Mouse (Mus musculus) inflammation-experienced regulatory T-cells, adult 16 weeks (primary cell): ENCODE measurements around the gene Olfr681. TPM values are rescaled to one million over a fixed set of nuclear protein-coding genes. Genes with fewer than 3 reads are reported as not detected.

Experiments
- polyA plus RNA-seq: library from polyadenylated mRNA; unstranded; fragments of 100-300 nt; shearing (Covaris generic); gene quantifications from one replicate; pipeline ENCODE4 v1.2.1, GENCODE M21; 2017

The Olfr681 gene
- polyA plus RNA-seq: not detected

DNA sequence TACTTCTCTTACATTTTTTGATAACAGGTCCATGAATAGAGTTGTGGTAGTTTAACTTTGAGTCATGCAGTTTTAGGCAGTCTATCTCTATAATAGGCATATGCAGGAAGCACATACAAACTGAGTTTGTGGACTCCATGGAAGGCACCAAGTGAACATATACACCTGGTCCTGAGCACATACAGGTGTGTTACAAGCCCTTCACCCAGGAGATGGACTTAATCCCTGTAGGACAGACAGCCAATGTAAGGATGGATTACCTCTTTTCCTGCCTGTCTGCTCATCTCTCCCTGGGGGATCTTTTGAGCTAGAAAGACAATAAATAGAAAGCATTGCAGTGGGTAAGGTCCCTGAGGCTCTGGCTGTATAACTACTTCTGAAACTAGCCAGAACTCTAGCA is at the start of gene Olfr681:
TSS of gene Olfr681 (plus strand) at position 301 of the 400 bp plus-strand sequence.

DNA sequence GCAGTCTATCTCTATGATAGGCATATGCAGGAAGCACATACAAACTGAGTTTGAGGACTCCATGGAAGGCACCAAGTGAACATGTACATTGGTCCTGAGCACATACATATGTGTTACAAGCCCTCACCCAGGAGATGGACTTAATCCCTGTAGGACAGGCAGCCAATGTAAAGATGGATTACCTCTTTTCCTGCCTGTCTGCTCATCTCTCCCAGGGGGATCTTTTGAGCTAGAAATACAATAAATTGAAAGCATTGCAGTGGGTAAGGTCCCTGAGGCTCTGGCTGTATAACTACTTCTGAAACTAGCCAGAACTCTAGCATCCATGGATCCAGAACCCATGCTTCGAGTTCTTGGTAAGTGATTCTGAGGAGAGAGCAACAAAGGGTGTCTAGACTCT is 35.7 kb upstream of the Olfr681 start, which contains the start of gene Olfr679:
TSS of gene Olfr679 (plus strand) at position 301 of the 400 bp plus-strand sequence.

DNA sequence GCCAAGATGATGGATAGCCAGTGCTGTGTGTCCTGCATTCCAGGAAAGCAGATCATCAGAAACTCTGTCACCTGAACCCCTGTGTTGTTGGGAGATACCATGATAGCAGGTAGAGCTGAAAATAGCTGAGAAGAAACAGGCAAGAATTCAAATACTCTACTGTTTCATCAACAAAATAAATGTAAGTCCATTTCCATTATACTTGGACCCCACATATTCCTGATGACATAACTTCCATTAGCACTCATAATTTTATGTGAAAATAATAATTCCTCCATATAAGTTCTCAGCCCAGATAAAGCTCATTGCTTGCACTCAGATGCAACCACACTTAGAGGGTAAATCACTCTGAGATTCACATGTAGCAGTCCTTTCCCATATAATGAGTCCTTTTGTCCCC is 23.9 kb upstream of the Olfr681 start, which contains the start of gene Olfr680-ps1:
TSS of gene Olfr680-ps1 (minus strand) at position 101 of the 400 bp plus-strand sequence.

DNA sequence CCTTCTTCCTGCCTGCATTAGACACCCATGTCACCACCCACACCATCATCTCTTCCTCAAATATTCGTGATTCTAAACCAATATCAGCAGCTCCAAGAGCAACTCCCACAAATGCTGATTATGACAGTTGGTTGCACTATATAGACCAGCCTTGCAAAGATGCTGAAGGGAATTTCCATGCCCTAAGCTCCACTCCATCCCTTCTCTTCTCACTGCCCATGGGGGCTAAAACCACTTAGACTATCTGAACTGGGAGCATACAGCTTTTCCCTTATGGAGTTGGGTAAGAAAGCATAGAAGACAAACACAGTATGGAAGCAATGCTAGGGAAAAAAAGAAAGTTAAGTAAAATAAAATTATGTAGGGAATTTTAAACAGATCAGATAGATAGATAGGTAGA is 30.3 kb downstream of the Olfr681 start, which contains the start of gene Olfr683:
TSS of gene Olfr683 (minus strand) at position 101 of the 400 bp plus-strand sequence.

DNA sequence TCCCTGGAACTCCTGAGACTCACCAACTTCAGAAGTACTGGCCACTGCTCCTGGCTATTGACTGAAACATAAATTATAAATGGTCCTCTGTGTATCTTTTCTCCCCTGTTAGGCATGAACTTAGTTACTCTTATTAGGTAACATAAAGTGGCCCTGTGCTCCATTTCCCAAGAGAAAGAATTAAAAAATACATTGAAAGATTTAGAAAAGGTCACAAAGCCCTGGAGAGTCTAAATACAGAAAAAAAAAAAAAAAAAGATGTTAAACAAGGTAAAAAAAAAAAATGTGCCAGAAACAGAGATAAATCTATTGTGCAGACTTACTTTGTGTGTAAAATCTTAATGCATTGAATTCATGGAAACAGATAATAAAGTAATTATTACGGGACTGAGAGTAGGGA is 46.9 kb downstream of the Olfr681 start, which contains the start of gene Olfr684:
TSS of gene Olfr684 (minus strand) at position 101 of the 400 bp plus-strand sequence.

Other genes with a start within 250 kb of the Olfr681 start
- gene Olfr665, start 238.8 kb upstream of the Olfr681 start, polyA plus RNA-seq: not detected
- not detected for gene Olfr666, start 220.9 kb upstream of the Olfr681 start, polyA plus RNA-seq
- not detected for gene Olfr667, start 195.4 kb upstream of the Olfr681 start, polyA plus RNA-seq
- gene Olfr668, start 188.8 kb upstream of the Olfr681 start, polyA plus RNA-seq: not detected
- gene Olfr669, start 182.6 kb upstream of the Olfr681 start, polyA plus RNA-seq: not detected
- not detected for gene Olfr670, start 154.2 kb upstream of the Olfr681 start, polyA plus RNA-seq
- not detected for gene Olfr671, start 137.7 kb upstream of the Olfr681 start, polyA plus RNA-seq
- gene Olfr672, start 114.8 kb upstream of the Olfr681 start, polyA plus RNA-seq: not detected
- not detected for gene Olfr675, start 88.4 kb upstream of the Olfr681 start, polyA plus RNA-seq
- not detected for gene Olfr676, start 84.1 kb upstream of the Olfr681 start, polyA plus RNA-seq
- gene Olfr677, start 65.5 kb upstream of the Olfr681 start, polyA plus RNA-seq: not detected
- not detected for gene Olfr678, start 52.4 kb upstream of the Olfr681 start, polyA plus RNA-seq
- gene Olfr679, start 35.6 kb upstream of the Olfr681 start, polyA plus RNA-seq: not detected
- gene Olfr680-ps1, start 24.0 kb upstream of the Olfr681 start, polyA plus RNA-seq: not detected
- gene Olfr683, start 30.2 kb downstream of the Olfr681 start, polyA plus RNA-seq: not detected
- not detected for gene Olfr684, start 46.8 kb downstream of the Olfr681 start, polyA plus RNA-seq
- not detected for gene Olfr685, start 69.2 kb downstream of the Olfr681 start, polyA plus RNA-seq
- gene Olfr686, start 90.6 kb downstream of the Olfr681 start, polyA plus RNA-seq: not detected
- gene Olfr688, start 171.3 kb downstream of the Olfr681 start, polyA plus RNA-seq: not detected
- gene Olfr689, start 194.3 kb downstream of the Olfr681 start, polyA plus RNA-seq: not detected
- not detected for gene Olfr690, start 217.3 kb downstream of the Olfr681 start, polyA plus RNA-seq
- gene Olfr691, start 225.4 kb downstream of the Olfr681 start, polyA plus RNA-seq: not detected